Mouse (Mus musculus) frontal cortex, adult 2 months (tissue): ENCODE measurements around the gene Zfp667. TPM values are rescaled to one million over a fixed set of nuclear protein-coding genes. Genes with fewer than 3 reads are reported as not detected.
"Not testable (repeated sequence)": the region's sequence is repeated elsewhere in the genome, so short reads cannot be mapped to it uniquely, and the experiment has no call there.

Source experiments
- DNase-seq, 2 experiments: peaks; one replicate each; pipeline ENCODE4 v3.0.0; 2022; ENCODE audit warnings: low spot score in 1 of 2; ENCODE audit errors: extremely low spot score in 1 of 2
- polyA plus RNA-seq: library from polyadenylated mRNA; depleted of rRNA; stranded (reverse); fragments of >200 nt; gene quantifications from 2 replicates; pipeline ENCODE4 v1.2.3, GENCODE M21; 2012; rRNA removed

The Zfp667 gene
- 7.3 and 7.6 TPM in 2 replicates for polyA plus RNA-seq

DNA sequence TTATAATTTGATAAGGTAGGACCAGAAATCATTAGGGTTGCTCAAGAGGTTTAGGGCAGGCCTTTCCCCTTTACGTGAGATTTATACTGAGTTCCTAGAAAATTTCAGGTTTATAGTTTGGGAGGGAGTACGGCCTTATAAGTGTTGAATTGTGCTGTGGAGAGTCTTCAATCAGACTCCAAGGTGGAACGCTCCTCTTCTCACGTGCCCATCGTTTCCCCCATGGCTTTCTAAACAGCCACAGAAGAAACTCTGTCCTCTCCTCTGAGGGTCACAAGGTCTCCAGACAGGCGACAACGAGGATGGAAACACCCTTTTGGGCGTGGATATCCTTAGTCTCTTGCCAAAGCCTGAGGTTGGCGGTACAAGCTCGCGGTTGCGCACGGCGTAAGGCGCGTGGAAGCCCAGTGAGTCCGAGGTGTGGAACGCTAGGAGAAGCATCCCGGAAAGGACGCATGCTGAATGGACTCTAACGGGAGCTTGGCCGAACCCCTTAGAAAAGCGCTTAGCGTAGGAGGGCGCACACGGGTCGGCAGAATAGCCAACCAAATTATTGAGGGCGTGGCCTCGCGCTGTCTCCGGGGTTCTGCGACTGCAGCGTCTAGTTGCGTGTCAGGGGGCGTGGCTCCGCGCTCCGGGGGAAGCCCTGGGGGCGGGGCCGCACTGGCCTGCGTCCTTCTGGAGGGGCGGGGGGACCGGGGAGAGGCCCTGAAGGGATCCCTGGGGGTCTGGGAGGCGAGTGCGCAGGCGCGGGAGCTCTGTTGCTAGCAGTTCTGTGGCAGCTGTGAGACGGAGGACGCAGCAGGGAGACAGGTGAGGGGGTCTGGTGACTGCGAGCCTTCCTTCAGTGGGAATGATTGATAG is at the start of gene Zfp667:
TSS of gene Zfp667 (plus strand) at position 738 of the 864 bp plus-strand sequence.
- DNase-seq = peak; percentile 93 to 98

DNA sequence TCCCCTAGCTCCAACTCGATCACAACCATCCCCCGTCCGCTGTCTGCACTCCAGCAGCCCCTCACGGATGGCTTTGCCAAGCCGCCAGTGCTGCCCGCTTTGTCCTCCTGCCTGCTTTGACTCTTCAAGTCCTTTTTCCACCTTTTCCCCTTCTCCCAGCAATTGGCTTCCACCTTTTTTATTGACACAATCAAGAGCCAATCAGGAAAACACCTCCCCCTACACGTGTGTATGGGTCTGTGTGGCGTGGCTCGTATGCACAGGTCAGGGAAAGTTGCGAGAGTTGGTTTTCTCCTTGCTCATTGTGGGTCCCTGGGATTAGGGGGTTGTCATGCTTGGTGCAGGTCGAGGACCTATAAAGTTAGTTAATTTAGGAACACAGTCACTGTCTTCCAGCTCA is 46.6 kb upstream of the Zfp667 start:
- DNase-seq = no peak

DNA sequence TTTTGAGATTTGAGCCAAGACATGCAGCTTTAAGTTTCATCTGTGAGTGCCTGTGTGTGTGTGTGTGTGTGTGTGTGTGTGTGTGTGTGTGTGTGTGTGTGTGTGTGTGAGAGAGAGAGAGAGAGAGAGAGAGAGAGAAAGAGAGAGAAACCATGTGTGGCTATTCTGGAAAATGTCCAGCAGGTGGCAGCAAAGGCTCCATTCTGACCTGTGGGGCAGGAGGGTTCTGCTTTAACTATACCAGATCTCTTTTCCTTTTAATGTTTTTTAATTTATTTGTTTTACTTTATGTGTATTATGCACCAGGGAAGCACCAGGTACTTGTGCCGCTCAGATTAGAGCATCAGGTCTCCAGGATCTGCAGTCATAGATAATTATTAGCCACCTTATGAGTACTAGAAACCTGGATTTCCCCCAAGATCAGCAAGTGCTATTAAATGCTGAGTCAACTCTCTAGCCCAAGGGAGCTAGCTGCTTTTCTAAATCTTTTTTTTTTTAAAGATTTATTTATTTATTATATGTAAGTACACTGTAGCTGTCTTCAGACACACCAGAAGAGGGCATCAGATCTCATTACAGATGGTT is 45.4 kb upstream of the Zfp667 start:
- peak in 1 of 2 experiments; percentile 57 for DNase-seq

DNA sequence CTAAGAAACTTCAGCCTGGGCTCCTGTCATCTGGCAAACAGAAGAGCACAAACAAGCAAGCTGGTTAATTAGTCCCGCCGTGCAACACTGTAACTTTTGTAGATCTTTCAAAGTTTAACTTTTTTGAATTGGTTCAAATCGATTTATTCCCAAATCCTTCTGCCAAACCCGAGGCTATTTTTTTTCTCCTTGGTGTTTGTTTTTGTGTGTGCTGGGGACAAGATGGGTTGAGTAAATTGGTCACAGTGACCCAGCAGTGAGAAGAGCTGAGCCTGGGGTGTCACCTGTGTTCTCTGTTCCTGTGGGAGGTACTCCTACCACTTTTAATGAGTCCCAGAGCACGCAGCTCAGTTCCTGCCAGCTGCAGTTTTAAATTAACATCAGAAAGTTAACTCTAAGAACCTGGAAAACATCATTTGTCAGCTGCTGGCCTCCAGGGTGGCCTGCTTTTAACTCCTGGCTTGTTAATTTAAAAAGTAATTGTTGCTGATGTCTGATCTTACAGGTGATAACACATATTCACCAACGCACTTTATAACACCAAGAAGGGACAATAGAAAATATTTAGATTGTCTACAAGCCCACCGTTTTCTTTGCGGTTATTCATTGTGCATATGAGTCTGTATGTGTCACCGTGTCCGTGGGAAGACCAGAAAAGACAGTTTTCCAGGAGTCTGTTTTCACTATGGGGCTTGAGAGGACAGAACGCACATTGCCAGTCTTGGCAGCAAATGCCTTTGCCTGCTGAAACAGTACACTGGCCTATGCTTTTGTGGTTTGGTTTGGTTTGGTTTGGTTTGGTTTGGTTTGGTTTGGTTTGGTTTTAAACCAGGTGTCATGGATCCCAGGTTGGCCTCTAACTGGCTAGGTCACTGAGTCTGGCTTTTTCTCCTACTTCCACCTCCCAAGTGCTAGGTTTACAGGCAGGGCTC is 41.8 kb upstream of the Zfp667 start:
- no peak for DNase-seq

GRCm38 (mm10) chr7:6252410-6252809 is 34.0 kb upstream of the Zfp667 start, which contains the start of gene Epp13:
Epp13 (plus strand) TSS chr7:6252710.
- no peak for DNase-seq

DNA sequence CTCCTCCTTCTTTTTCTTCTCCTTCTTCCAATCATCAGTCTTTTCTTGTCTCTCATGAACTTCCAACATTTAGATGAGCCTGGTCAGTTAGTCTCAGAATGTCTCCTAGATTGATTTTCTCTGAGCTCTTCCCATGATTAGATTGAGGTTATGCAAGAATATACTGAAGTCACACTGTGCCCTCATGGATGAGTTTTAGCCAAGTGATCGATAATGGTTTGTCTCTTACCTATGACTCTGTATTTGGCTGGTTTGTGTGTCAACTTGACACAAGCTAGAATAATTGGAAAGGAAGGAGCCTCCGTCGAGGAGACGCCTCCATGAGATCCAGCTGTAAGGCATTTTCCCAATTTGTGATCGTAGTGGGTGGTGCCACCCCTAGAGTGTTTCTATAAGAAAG is 31.9 kb upstream of the Zfp667 start:
- no peak for DNase-seq

DNA sequence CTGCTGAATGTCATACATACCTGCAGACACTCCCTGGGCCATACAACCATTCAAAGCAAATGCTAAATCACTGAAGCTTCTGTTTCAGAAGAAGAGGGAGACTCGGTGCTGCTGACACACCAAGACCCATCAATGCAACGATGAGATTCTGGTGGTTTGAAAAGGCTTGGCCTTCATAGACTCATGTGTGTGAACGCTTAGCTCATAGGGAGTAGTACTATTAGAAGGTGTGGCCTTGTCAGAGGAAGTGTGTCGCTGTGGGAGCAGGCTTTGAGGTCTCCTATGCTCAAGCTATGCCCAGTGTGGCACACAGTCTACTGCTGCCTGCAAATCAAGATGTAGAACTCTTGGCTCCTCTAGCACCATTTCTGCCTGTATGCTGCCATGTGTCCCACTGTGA is 29.0 kb upstream of the Zfp667 start:
- no peak for DNase-seq

DNA sequence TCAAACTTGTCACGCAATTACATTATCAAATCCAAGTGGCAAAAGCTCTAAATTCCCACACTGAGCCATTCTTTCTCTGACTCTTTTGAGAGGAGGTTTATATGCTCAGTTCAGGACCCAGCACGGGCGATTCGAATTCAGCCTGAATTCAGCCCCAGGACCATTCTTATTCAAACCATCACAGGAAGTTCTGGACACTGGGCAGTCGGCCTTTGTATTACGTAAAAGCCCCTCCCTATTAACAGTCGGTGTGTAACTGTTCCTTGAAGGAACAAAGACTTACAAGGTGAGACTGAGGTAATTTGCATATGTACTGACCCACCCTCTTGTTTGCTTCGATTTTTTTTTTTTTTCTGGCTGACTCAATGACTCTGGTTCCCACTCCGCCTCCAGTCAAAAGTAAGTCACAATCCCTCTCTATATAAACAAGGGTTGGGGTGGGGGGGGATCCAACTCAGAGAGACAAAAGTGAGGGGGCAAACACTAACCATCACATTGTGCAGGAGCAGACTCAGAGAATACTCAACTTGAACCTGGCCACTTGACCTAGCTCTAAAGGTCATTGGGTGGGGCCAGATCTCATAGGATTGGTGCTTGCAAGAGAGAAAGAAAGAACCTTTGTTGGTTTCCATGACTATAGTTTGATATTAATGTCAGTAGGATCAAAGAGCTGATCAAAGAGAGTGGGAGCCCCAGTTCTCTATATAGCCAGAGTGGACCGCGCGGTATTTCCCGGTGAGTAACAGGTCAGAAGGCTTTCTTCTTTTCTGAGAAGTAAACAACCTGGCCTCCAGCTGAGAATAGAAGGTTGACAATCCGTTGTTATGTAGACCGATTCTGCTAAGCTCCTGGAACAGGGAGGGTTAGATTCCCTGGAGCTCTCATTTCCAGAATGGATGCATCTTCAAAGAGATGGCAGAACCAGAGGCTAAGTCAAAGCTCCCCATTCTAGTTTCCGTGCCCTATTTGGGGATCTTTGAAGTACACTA is 27.9 kb upstream of the Zfp667 start:
- no peak for DNase-seq

DNA sequence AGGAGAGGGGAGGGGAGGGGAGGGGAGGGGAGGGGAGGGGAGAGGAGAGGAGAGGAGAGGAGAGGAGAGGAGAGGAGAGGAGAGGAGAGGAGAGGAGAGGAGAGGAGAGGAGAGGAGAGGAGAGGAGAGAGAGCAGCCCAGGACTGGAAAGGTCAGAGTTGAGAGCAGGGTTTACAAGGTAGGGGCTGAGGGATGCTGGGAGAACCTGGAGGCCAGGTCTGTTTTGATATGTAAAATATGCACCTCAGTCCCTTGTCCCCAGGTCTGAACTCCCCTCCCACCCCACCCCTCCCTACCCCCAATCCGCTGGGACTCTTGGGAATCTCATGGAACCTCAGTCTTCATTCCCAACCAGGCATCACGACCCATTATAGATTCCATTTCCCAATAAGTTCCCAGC is 26.4 kb upstream of the Zfp667 start:
- not testable (repeated sequence) for DNase-seq

GRCm38 (mm10) chr7:6262120-6262519 is 24.3 kb upstream of the Zfp667 start:
- DNase-seq = no peak

GRCm38 (mm10) chr7:6262984-6263383 is 23.4 kb upstream of the Zfp667 start:
- no peak for DNase-seq

- DNase-seq = no peak
Measured at GRCm38 (mm10) chr7:6265695-6266094, 20.7 kb upstream of the Zfp667 start.

GRCm38 (mm10) chr7:6277906-6278305 is 8.5 kb upstream of the Zfp667 start:
- no peak for DNase-seq

DNA sequence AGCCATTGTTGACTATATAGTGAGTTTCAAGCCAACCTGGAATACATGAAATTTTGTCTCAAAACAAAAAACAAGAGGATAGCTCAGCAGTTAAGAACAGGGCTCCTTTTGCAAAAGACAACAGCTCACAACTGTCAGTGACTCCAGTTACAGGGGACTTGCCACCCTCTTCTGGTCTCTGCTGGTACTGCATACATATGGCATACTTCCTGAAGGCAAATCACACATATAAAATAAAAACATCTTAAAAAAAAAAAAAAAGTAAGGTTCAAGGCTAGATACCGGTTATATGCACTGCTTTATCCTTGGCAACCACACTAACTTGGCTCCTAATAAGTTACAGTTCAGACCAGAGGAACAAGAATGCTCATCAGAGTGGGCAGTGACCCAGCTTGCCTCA is 3.6 kb upstream of the Zfp667 start:
- DNase-seq = peak; percentile 74 to 91

DNA sequence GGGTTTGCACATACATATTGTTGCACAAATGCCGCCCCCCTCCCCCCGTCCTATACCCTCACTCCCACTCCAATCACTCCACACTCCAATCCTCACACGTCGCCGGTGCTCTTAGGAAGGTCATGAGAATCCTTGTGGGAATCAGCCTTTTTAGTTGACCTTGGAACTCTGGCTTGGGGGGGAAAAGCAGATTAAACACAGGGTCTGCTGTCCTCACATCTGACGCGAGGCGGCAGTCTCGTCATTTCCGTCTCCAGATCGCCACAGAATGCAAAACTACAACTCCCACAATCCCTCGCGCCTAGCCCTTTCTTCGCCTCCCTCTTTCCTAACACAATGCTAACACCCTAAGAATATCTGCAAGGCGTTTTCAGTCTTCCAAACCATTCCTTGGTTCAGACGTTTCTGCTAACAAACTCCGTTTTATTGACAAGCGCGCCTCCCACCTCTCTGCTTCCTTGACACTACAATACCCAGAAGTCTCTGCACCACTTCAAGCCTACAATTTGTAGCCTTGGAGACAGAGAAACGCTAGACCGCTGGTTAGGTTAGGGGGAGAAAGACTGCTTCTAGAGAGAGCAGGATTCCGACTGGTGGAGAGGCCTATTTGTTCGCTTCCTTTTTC is 2.8 kb upstream of the Zfp667 start:
- peak; percentile 74 to 89 for DNase-seq

- no peak for DNase-seq
Measured at GRCm38 (mm10) chr7:6284442-6285012, 1.9 kb upstream of the Zfp667 start.

GRCm38 (mm10) chr7:6285366-6285765 is 1.0 kb upstream of the Zfp667 start:
- DNase-seq = no peak

- DNase-seq = peak in 1 of 2 experiments; percentile 57
Measured at GRCm38 (mm10) chr7:6286921-6287531, 647 bp downstream of the Zfp667 start.
